Comparison of ENCODE assay signal across 28 mouse cellular contexts in genomic region chr8:64640599-64640998, GRCm38 (mm10). TPM values are rescaled to one million over a fixed set of nuclear protein-coding genes. Genes with fewer than 3 reads are reported as not detected.
A peak's percentile ranks its signal among the peaks of the same experiment; 100 is the strongest.
DNase-seq lines count a peak whose midpoint lies in the region; ATAC-seq lines count a peak whose summit lies in the region.
"Had no signal": no experiment of that assay in that cellular context is flagged by ENCODE, and none has a peak within 500 bp of the region (broad histone marks: within the 10 kb centered on the region; RNA-seq: fewer than 3 reads in every experiment).

No protein-coding gene starts in this region.

- no peaks in the 10 kb centered on the region for H3K9me3 ChIP-seq in heart, embryonic 10.5 days
- H3K9me3 ChIP-seq in heart, embryonic 11.5 days (replicated peaks; ENCODE audit: control insufficient read depth, low read length) = no peaks in the 10 kb centered on the region
- no peaks in the 10 kb centered on the region for H3K9me3 ChIP-seq in midbrain, embryonic 13.5 days
- H3K9me3 ChIP-seq in midbrain, embryonic 16.5 days (replicated peaks; ENCODE audit: control insufficient read depth, low read length, poor library complexity, severe bottlenecking) = no peaks in the 10 kb centered on the region
- H3K9me3 ChIP-seq in forebrain, embryonic 13.5 days (replicated peaks) = no peaks in the 10 kb centered on the region
- H3K9me3 ChIP-seq: embryonic facial prominence, embryonic 12.5 days; heart, embryonic 15.5 days; limb, embryonic 13.5 days; lung, embryonic 15.5 days; neural tube, embryonic 13.5 days had no signal

- H3K4me1 ChIP-seq in heart, embryonic 10.5 days = no peaks in the 10 kb centered on the region
- H3K4me1 ChIP-seq in heart, embryonic 11.5 days (ENCODE audit: control insufficient read depth, insufficient read depth, low read length) = no peaks in the 10 kb centered on the region
- H3K4me1 ChIP-seq in midbrain, embryonic 13.5 days (replicated peaks) = peaks cover 31% of the 10 kb centered on the region
- H3K4me1 ChIP-seq in midbrain, embryonic 16.5 days (ENCODE audit: control insufficient read depth, insufficient read depth, low read length) = peaks cover 12% of the 10 kb centered on the region
- H3K4me1 ChIP-seq in forebrain, embryonic 13.5 days = peaks cover 30% of the 10 kb centered on the region
- H3K4me1 ChIP-seq: embryonic facial prominence, embryonic 12.5 days; lung, embryonic 15.5 days had no signal

- no peaks in the 10 kb centered on the region for H3K36me3 ChIP-seq in heart, embryonic 10.5 days
- H3K36me3 ChIP-seq in heart, embryonic 11.5 days (ENCODE audit: control insufficient read depth, insufficient read depth, low read length) = no peaks in the 10 kb centered on the region
- no peaks in the 10 kb centered on the region for H3K36me3 ChIP-seq in midbrain, embryonic 13.5 days
- H3K36me3 ChIP-seq in midbrain, embryonic 16.5 days (ENCODE audit: control insufficient read depth, insufficient read depth, low read length) = no peaks in the 10 kb centered on the region
- 0 out of 2 replicates have a peak, but pooled peaks cover 7% of the 10 kb centered on the region for H3K36me3 ChIP-seq in forebrain, embryonic 13.5 days (ENCODE audit: poor library complexity, severe bottlenecking)
- H3K36me3 ChIP-seq: embryonic facial prominence, embryonic 12.5 days; heart, embryonic 15.5 days; limb, embryonic 13.5 days; lung, embryonic 15.5 days; neural tube, embryonic 13.5 days had no signal

- DNase-seq in heart, embryonic 10.5 days (ENCODE audit: low spot score) = peak; percentile 38
- no peak for DNase-seq in urinary bladder, adult 18-20 months (ENCODE audit: low spot score in 2 of 2)
- no peak for DNase-seq in layer of hippocampus, adult 11-12 months (ENCODE audit: low spot score)
- DNase-seq: adrenal gland, postnatal 36 days; cerebellum, adult 8-10 months; cerebellum, postnatal 36 days; embryo, embryonic 11 days; gastrocnemius, postnatal 10 days; kidney, adult 8-10 months; kidney, postnatal 4 days; layer of hippocampus, adult 9-11 months; right cerebral cortex, postnatal 4 days; thymus, adult 18-20 months; thymus, postnatal 25 days had no signal

- no peaks in the 10 kb centered on the region for H3K27me3 ChIP-seq in heart, embryonic 10.5 days (ENCODE audit: insufficient read depth, poor library complexity, severe bottlenecking)
- H3K27me3 ChIP-seq in heart, embryonic 11.5 days (ENCODE audit: control insufficient read depth, insufficient read depth, low read length) = no peaks in the 10 kb centered on the region
- no peaks in the 10 kb centered on the region for H3K27me3 ChIP-seq in midbrain, embryonic 13.5 days
- no peaks in the 10 kb centered on the region for H3K27me3 ChIP-seq in midbrain, embryonic 16.5 days (ENCODE audit: control insufficient read depth, insufficient read depth, low read depth, low read length)
- H3K27me3 ChIP-seq in forebrain, embryonic 13.5 days = no peaks in the 10 kb centered on the region
- H3K27me3 ChIP-seq: embryonic facial prominence, embryonic 12.5 days; heart, embryonic 15.5 days; limb, embryonic 13.5 days; lung, embryonic 15.5 days; neural tube, embryonic 13.5 days had no signal

- WGBS in heart, embryonic 10.5 days = 88% methylated on average over 1 of the region's 1 CpGs
- WGBS in heart, embryonic 11.5 days (ENCODE audit: insufficient replicate concordance) = 86% methylated on average over 1 of the region's 1 CpGs
- 29% methylated on average over 1 of the region's 1 CpGs for WGBS in midbrain, embryonic 13.5 days
- 39% methylated on average over 1 of the region's 1 CpGs for WGBS in midbrain, embryonic 16.5 days
- 22% methylated on average over 1 of the region's 1 CpGs for WGBS in forebrain, embryonic 13.5 days

- H3K4me2 ChIP-seq in heart, embryonic 11.5 days = no peak overlapping the region
- H3K4me2 ChIP-seq in midbrain, embryonic 13.5 days (replicated peaks) = no peak overlapping the region
- no peak overlapping the region for H3K4me2 ChIP-seq in midbrain, embryonic 16.5 days (ENCODE audit: low read length)
- no peak overlapping the region for H3K4me2 ChIP-seq in forebrain, embryonic 13.5 days
- H3K4me2 ChIP-seq: embryonic facial prominence, embryonic 12.5 days; heart, embryonic 15.5 days; limb, embryonic 13.5 days; liver, embryonic 11.5 days; lung, embryonic 15.5 days; neural tube, embryonic 13.5 days had no signal

- no peak overlapping the region for H3K9ac ChIP-seq in heart, embryonic 11.5 days (ENCODE audit: low read depth, low read length)
- no peak overlapping the region for H3K9ac ChIP-seq in midbrain, embryonic 13.5 days (replicated peaks)
- H3K9ac ChIP-seq in midbrain, embryonic 16.5 days (ENCODE audit: low read depth, low read length) = no peak overlapping the region
- H3K9ac ChIP-seq in forebrain, embryonic 13.5 days = no peak overlapping the region
- H3K9ac ChIP-seq: embryonic facial prominence, embryonic 12.5 days; heart, embryonic 15.5 days; limb, embryonic 13.5 days; lung, embryonic 15.5 days; neural tube, embryonic 13.5 days had no signal

- no peak for ATAC-seq in heart, embryonic 11.5 days (replicated peaks; ENCODE audit: insufficient number of reproducible peaks, low FRiP score, low TSS enrichment)
- 0 out of 2 replicates have a peak, but pooled peaks have one; percentile 40 for ATAC-seq in midbrain, embryonic 13.5 days
- ATAC-seq in midbrain, embryonic 16.5 days = no peak
- peak; percentile 72 for ATAC-seq in forebrain, embryonic 13.5 days
- ATAC-seq: CD4-positive, CD25-positive, alpha-beta regulatory T cell, adult 4 months; intestine, embryonic 16.5 days had no signal

- H3K4me3 ChIP-seq in heart, embryonic 10.5 days = no peak overlapping the region
- H3K4me3 ChIP-seq in heart, embryonic 11.5 days (ENCODE audit: low read depth, low read length) = no peak overlapping the region
- H3K4me3 ChIP-seq in midbrain, embryonic 13.5 days (replicated peaks) = no peak overlapping the region
- no peak overlapping the region for H3K4me3 ChIP-seq in midbrain, embryonic 16.5 days (ENCODE audit: low read depth, low read length)
- H3K4me3 ChIP-seq in forebrain, embryonic 13.5 days = no peak overlapping the region
- H3K4me3 ChIP-seq: embryonic facial prominence, embryonic 12.5 days; heart, embryonic 15.5 days; limb, embryonic 13.5 days; lung, embryonic 15.5 days; neural tube, embryonic 13.5 days had no signal

- H3K27ac ChIP-seq in heart, embryonic 10.5 days = no peak overlapping the region
- no peak overlapping the region for H3K27ac ChIP-seq in heart, embryonic 11.5 days (ENCODE audit: low read depth, low read length)
- peak overlapping the region; percentile 57 for H3K27ac ChIP-seq in midbrain, embryonic 13.5 days
- no peak overlapping the region for H3K27ac ChIP-seq in midbrain, embryonic 16.5 days (ENCODE audit: low read length)
- peak overlapping the region; percentile 25; the same call in 1 of the 2 replicates for H3K27ac ChIP-seq in forebrain, embryonic 13.5 days
- H3K27ac ChIP-seq: embryonic facial prominence, embryonic 12.5 days; heart, embryonic 15.5 days; kidney, postnatal 0 days; limb, embryonic 13.5 days; lung, embryonic 15.5 days; neural tube, embryonic 13.5 days; stomach, postnatal 0 days had no signal

RNA-seq across cellular contexts. Expression of gene Cpe, which starts 52.3 kb away (rescaled TPM):
- 67.0 and 69.2 TPM in 2 replicates for polyA plus RNA-seq in heart, embryonic 10.5 days (2016; fragmentation: Nextera tagmentation; extraction: Ambion mirVana)
- 116 and 122 TPM in 2 replicates for polyA plus RNA-seq in heart, embryonic 11.5 days (2014; fragmentation: Nextera tagmentation; extraction: Ambion mirVana)
- polyA plus RNA-seq in midbrain, embryonic 13.5 days (2015; fragmentation: Nextera tagmentation; extraction: Ambion mirVana) = 676 and 719 TPM in 2 replicates
- 930 and 1,054 TPM in 2 replicates for polyA plus RNA-seq in midbrain, embryonic 16.5 days (2015; fragmentation: Nextera tagmentation; extraction: Ambion mirVana)
- polyA plus RNA-seq in forebrain, embryonic 13.5 days (2015; fragmentation: Nextera tagmentation; extraction: Ambion mirVana) = 389 and 392 TPM in 2 replicates

Comparison
In these comparisons a context has a peak if more than half of its experiments do, and no peak if none do; other contexts are left out.
1. H3K27ac ChIP-seq: peak in midbrain, embryonic 13.5 days (single experiment) and forebrain, embryonic 13.5 days (single experiment); none in heart, embryonic 10.5 days (single experiment), heart, embryonic 11.5 days (single experiment) and midbrain, embryonic 16.5 days (single experiment).
2. ATAC-seq: peak in midbrain, embryonic 13.5 days (single experiment) and forebrain, embryonic 13.5 days (single experiment); none in heart, embryonic 11.5 days (single experiment) and midbrain, embryonic 16.5 days (single experiment).